Mouse (Mus musculus) adrenal gland, adult 10 weeks (tissue): Measurements from ENCODE around the gene Ddx10. TPM values are rescaled to one million over a fixed set of nuclear protein-coding genes. Genes with fewer than 3 reads are reported as not detected.

Experiments
- polyA plus RNA-seq: library from polyadenylated mRNA; stranded (reverse); fragments of 350-450 nt; fragmentation: Illumina TruSeq; extraction: RNeasy Lipid Tissue Mini Kit (QIAGEN cat#74804); gene quantifications from one replicate; pipeline ENCODE4 v1.2.3, GENCODE M21; 2014; ENCODE audit warnings: low read depth, low replicate concordance

Ddx10 gene
- polyA plus RNA-seq = 56.9 TPM

DNA sequence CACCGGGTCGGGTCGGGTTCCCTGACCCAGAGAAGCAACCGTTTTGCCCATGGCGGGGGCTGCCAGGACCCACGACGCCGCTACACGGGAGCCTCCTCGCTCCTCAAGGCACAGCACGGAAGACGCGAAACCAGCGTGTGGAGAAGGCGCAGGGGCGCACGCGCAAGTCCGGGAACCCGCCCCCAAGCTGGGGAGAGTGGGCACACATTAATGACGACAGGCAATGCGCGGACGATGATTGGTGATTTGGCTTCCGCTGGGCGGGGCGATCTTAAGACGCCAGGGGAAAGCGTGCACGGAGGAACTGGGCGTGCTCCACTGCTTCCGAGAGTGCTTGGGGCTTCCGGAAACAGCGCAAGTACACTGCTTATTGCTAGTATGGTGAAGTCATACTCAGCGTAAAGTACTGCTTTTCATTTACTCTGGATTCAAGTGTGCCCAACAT, at the start of gene Ddx10:
Gene Ddx10 (minus strand): TSS at position 101 of the 445 bp plus-strand sequence.

Other genes with a start within 250 kb of the Ddx10 start
- gene Exph5, start 53.6 kb upstream of the Ddx10 start, polyA plus RNA-seq = not detected
- gene Kdelc2, start 136.0 kb upstream of the Ddx10 start, polyA plus RNA-seq = 29.9 TPM
- gene 4930550C14Rik, start 154.3 kb upstream of the Ddx10 start, polyA plus RNA-seq = 15.2 TPM